Mouse (Mus musculus): ENCODE data around the gene Peli3. TPM values are rescaled to one million over a fixed set of nuclear protein-coding genes. Genes with fewer than 3 reads are reported as not detected.

The Peli3 gene
- 2.7 and 3.6 TPM in 2 replicates for polyA plus RNA-seq (2012; rRNA removed)

DNA sequence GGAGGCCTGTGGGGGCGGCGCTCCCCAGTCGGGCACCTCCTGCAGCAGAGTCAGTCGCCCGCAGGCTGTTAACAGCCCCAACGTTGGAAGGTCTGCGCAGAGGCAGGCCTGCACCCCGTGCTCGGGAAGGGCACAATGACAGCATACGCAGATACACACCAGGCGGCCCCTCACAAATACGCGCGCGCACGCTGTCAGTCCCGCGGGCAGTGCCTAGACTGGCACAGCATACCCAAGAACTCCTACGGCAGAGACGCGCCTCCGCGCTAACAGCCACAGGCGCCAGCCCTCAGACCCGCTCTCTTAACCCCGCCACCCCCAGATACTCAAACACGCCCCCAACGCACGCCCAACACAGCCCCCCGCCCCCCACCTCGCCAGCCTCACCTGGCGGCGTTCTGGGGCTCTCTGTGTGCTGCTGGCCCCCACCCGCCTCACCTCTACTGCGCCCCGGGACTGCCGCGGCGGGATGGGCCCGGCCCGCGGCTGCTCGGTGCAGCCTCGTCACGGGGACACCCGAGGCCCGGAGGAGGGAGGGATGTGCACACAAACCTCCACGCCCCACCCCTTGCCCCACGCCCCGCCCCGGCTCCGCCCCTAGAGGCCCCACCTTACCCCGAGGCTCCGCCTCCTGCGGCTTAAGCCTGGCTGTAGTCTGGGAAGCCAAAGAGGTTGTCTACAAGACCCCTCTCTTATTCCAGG is at the start of gene Peli3:
Gene Peli3, minus strand, starts transcription at position 577 of the 702 bp plus-strand sequence.
- H3K27ac ChIP-seq (ENCODE audit: insufficient read depth, low read depth, low read length): no peak within 1 kb of the TSS
- whole genome bisulfite sequencing: 3% methylated on average over 55 of the region's 55 CpGs
- no peak for TF ChIP-seq CTCF (conservative IDR thresholded peaks at IDR 0.05; ENCODE audit: insufficient read depth, insufficient read length, low read depth, low read length)
- TF ChIP-seq POLR2A (IDR thresholded peaks at IDR 0.05; ENCODE audit: low read depth, low read length): no peak
- no peaks in the 10 kb centered on the region for H3K4me1 ChIP-seq (ENCODE audit: control insufficient read depth, insufficient read depth, low read length)
- peak within 1 kb of the TSS; percentile 53 for H3K4me3 ChIP-seq (ENCODE audit: insufficient read depth, low read depth, low read length)
- H3K36me3 ChIP-seq (ENCODE audit: control insufficient read depth, insufficient read depth, low read length): no peaks in the 10 kb centered on the region
- no peaks in the 10 kb centered on the region for H3K27me3 ChIP-seq (replicated peaks; ENCODE audit: control insufficient read depth, insufficient read depth, low read length)
- DNase-seq: peak; percentile 82

DNA sequence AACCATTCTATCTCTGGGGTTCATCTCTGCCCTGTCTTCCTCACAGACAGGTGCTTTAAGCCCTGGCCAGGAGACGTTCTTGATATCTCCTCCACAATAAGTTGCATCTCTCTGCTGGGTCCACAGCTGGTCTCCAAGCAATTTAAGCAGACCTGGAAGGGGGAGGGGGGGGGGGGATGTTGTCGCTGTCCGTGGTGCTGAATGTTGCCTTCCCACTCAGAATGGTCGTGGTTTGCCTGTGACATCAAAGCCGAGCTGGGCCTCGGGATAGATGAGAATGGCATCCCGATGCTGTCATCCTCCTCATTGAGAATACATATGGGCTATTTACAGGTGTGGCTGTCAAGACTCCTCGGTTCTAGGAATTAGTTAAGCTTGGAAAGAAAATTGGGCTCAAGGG is 49.4 kb upstream of the Peli3 start:
- Histone ChIP-seq H3K27ac (ENCODE audit: insufficient read depth, low read depth, low read length) (no peak overlapping the region), H3K27me3 (replicated peaks; ENCODE audit: control insufficient read depth, insufficient read depth, low read length) (0 out of 2 replicates have a peak, but pooled peaks cover 3% of the 10 kb centered on the region), H3K4me3 (ENCODE audit: insufficient read depth, low read depth, low read length) (no peak overlapping the region), H3K36me3 (ENCODE audit: control insufficient read depth, insufficient read depth, low read length) (no peaks in the 10 kb centered on the region), H3K4me1 (ENCODE audit: control insufficient read depth, insufficient read depth, low read length) (no peaks in the 10 kb centered on the region)
- TF ChIP-seq POLR2A (IDR thresholded peaks at IDR 0.05; ENCODE audit: low read depth, low read length) (no peak), CTCF (conservative IDR thresholded peaks at IDR 0.05; ENCODE audit: insufficient read depth, insufficient read length, low read depth, low read length) (no peak)
- WGBS: 17% methylated on average over 8 of the region's 8 CpGs
- no peak for DNase-seq

DNA sequence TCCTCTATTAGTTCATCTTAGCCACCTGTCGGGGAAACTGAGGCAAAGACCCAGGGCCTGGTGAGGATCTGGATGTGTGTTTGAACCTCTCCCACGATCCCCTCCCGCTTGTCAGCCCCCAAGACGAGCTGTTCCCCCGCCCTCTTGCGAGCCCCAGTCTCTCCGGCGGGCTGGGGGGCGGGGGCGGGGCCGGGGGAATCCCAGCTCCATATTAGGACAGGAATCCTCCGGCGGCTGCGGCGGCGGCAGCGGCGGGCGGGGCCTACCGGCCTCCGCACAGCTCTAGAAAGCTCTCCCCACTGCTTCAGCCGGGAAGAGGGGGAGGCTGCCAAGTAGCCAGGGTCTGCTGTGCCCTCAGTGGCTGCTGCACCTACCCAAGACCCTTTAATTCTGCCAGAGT is 47.8 kb upstream of the Peli3 start:
- TF ChIP-seq POLR2A (IDR thresholded peaks at IDR 0.05; ENCODE audit: low read depth, low read length) (no peak), CTCF (conservative IDR thresholded peaks at IDR 0.05; ENCODE audit: insufficient read depth, insufficient read length, low read depth, low read length) (no peak)
- Histone ChIP-seq H3K27ac (ENCODE audit: insufficient read depth, low read depth, low read length) (no peak overlapping the region), H3K27me3 (replicated peaks; ENCODE audit: control insufficient read depth, insufficient read depth, low read length) (0 out of 2 replicates have a peak, but pooled peaks cover 3% of the 10 kb centered on the region), H3K4me3 (ENCODE audit: insufficient read depth, low read depth, low read length) (no peak overlapping the region), H3K4me1 (ENCODE audit: control insufficient read depth, insufficient read depth, low read length) (no peaks in the 10 kb centered on the region), H3K36me3 (ENCODE audit: control insufficient read depth, insufficient read depth, low read length) (no peaks in the 10 kb centered on the region)
- DNase-seq: no peak
- WGBS: 3% methylated on average over 22 of the region's 22 CpGs

DNA sequence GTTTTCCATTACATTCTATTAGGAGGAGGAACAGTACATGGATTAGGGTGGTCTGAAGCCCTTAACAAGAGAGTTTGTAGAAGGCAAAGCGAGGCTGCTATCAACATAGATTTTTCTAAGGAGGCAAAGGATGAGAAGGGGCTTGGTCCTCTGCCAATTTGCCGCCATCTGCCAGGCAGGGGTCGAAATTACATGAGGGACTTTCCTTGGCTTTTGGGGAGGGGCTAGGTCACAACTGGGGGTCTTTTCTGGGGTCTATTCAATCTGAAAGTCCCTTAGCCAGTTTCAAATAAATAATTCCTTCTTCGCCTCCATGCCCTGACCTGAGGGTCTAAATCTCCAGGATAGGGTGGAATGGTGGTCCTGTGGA is 47.3 kb upstream of the Peli3 start, which contains the start of gene Npas4:
Gene Npas4, minus strand, starts transcription at position 61 of the 370 bp plus-strand sequence.
- no peaks in the 10 kb centered on the region for H3K36me3 ChIP-seq (ENCODE audit: control insufficient read depth, insufficient read depth, low read length)
- H3K27ac ChIP-seq (ENCODE audit: insufficient read depth, low read depth, low read length): no peak within 1 kb of the TSS
- no peak for DNase-seq
- 18% methylated on average over 4 of the region's 4 CpGs for WGBS
- no peak within 1 kb of the TSS for H3K4me3 ChIP-seq (ENCODE audit: insufficient read depth, low read depth, low read length)
- TF ChIP-seq CTCF (conservative IDR thresholded peaks at IDR 0.05; ENCODE audit: insufficient read depth, insufficient read length, low read depth, low read length) (no peak), POLR2A (IDR thresholded peaks at IDR 0.05; ENCODE audit: low read depth, low read length) (no peak)
- no peaks in the 10 kb centered on the region for H3K4me1 ChIP-seq (ENCODE audit: control insufficient read depth, insufficient read depth, low read length)
- H3K27me3 ChIP-seq (replicated peaks; ENCODE audit: control insufficient read depth, insufficient read depth, low read length): 0 out of 2 replicates have a peak, but pooled peaks cover 3% of the 10 kb centered on the region

DNA sequence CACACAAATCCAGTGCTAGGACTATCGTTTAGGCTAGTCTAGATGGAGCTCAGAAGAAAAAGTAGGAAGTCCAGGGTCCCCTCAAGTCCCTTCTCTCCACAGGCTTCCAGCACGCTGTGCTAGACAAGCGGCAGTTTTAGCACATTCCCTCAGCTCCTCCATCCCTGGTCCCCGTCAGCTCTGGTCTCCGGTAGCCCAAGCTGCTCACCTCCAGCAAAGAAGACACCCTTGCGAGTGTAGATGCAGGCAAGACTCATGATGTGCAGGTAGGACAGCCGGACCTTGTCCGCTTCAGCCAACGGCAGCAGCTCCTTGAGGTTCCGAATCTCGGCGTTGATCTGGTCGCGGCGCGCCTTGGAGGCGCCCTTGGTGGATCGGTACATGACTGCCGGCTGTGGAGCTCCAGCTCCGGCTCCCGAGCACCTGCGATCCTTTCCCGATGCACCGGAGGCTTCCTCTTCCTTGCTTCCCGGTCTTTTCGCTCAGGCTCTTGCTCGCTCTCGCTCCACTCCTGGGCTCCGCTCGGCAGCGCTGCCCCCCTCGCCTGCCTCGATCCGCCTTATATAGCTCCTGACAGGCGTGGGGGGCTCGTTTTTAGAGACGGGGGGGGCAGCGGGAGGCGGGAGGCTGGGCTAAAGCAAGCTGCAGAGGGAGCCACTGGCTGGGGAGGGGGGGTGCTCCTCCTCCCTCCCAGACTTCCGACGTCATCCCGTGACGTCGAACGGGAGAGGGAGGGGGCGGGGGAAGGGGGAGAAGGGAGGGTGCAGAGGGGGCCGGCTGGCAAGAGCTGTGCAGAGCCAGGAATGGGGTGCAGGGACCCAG is 46.7 kb upstream of the Peli3 start:
- H3K4me1 ChIP-seq (ENCODE audit: control insufficient read depth, insufficient read depth, low read length): no peaks in the 10 kb centered on the region
- DNase-seq: no peak
- H3K27me3 ChIP-seq (replicated peaks; ENCODE audit: control insufficient read depth, insufficient read depth, low read length): 0 out of 2 replicates have a peak, but pooled peaks cover 3% of the 10 kb centered on the region
- TF ChIP-seq CTCF (conservative IDR thresholded peaks at IDR 0.05; ENCODE audit: insufficient read depth, insufficient read length, low read depth, low read length): no peak
- no peak for TF ChIP-seq POLR2A (IDR thresholded peaks at IDR 0.05; ENCODE audit: low read depth, low read length)
- 20% methylated on average over 47 of the region's 47 CpGs for WGBS
- no peak overlapping the region for H3K4me3 ChIP-seq (ENCODE audit: insufficient read depth, low read depth, low read length)
- H3K36me3 ChIP-seq (ENCODE audit: control insufficient read depth, insufficient read depth, low read length): no peaks in the 10 kb centered on the region
- H3K27ac ChIP-seq (ENCODE audit: insufficient read depth, low read depth, low read length): no peak overlapping the region

DNA sequence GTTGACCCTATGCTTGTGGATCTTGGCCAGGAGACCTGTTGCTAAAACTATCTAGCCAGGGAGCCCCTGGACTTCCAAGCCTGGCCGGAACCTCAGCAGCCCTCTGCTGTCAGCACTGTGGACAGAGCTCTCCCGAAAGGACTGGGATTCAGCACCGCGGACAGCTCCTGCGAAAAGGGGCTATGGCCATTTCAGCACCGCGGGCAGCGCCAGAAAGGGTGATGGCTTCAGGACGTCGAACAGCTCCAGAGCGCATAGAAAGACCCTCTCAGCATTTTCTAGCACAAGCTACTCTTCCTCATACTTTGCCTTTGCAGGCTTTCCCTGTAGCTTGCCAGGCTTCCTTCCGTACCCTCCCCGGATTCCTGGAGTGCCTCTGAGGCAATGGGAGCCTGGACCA is 46.1 kb upstream of the Peli3 start:
- H3K4me3 ChIP-seq (ENCODE audit: insufficient read depth, low read depth, low read length): no peak overlapping the region
- 4% methylated on average over 13 of the region's 13 CpGs for WGBS
- H3K36me3 ChIP-seq (ENCODE audit: control insufficient read depth, insufficient read depth, low read length): no peaks in the 10 kb centered on the region
- H3K27me3 ChIP-seq (replicated peaks; ENCODE audit: control insufficient read depth, insufficient read depth, low read length): 0 out of 2 replicates have a peak, but pooled peaks cover 3% of the 10 kb centered on the region
- H3K4me1 ChIP-seq (ENCODE audit: control insufficient read depth, insufficient read depth, low read length): no peaks in the 10 kb centered on the region
- DNase-seq: peak; percentile 89
- no peak overlapping the region for H3K27ac ChIP-seq (ENCODE audit: insufficient read depth, low read depth, low read length)
- TF ChIP-seq POLR2A (IDR thresholded peaks at IDR 0.05; ENCODE audit: low read depth, low read length) (no peak), CTCF (conservative IDR thresholded peaks at IDR 0.05; ENCODE audit: insufficient read depth, insufficient read length, low read depth, low read length) (no peak; the same call in 1 of the 2 replicates)

DNA sequence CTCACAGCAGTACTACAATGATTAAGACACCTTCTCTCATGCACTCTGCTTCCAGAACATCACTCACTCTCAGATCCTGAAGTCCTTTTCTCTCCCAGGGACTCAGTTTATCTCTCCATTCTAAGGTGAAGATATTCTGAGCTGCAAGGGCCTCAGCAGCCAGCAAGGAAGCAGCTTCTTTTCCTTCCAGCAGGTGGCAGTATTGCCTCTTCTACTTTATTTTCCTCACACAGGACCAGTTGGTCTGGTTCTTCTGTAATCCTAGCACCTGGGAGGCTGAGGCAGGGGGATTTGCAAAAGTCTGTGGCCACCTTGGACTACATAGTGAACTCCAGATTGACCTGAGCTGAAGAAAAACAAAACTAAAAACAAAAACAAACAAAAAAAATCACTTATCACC is 38.8 kb upstream of the Peli3 start:
- no peaks in the 10 kb centered on the region for H3K36me3 ChIP-seq (ENCODE audit: control insufficient read depth, insufficient read depth, low read length)
- no peak overlapping the region for H3K27ac ChIP-seq (ENCODE audit: insufficient read depth, low read depth, low read length)
- DNase-seq: peak; percentile 53
- H3K4me1 ChIP-seq (ENCODE audit: control insufficient read depth, insufficient read depth, low read length): no peaks in the 10 kb centered on the region
- no peak overlapping the region for H3K4me3 ChIP-seq (ENCODE audit: insufficient read depth, low read depth, low read length)
- TF ChIP-seq CTCF (conservative IDR thresholded peaks at IDR 0.05; ENCODE audit: insufficient read depth, insufficient read length, low read depth, low read length) (peak; percentile 78), POLR2A (IDR thresholded peaks at IDR 0.05; ENCODE audit: low read depth, low read length) (no peak)
- H3K27me3 ChIP-seq (replicated peaks; ENCODE audit: control insufficient read depth, insufficient read depth, low read length): no peaks in the 10 kb centered on the region

All from kidney, adult 2 months (tissue).